Mouse (Mus musculus): ENCODE data around the gene Furin. TPM values are rescaled to one million over a fixed set of nuclear protein-coding genes. Genes with fewer than 3 reads are reported as not detected.

Gene Furin
- total and polyA plus RNA-seq, 3 experiments, result 13.7 to 32.3 TPM; not detected in 1

DNA sequence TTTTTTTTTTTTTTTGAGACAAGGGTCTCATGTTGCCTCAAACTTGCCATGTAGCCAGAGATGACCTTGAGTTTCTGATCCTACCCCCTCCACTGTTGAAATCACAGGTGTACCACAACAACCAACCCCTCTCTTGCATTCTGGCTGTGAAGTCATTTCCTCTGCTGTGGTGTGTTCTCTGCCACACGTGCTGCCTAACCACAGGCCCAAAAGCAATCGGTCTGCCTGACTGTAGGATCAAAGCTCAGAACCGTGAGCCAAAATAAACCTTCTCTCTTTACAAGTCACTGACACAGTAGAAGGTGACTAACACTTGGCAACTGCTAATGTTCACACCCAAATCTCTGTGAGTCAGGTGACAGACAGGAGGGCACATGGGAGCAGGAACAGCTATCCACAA, 44.8 kb downstream of the Furin start:
- Histone ChIP-seq H3K9ac (ENCODE audit: control insufficient read depth, low read depth, low read length, poor library complexity, severe bottlenecking) (no peak overlapping the region), H3K4me3 (ENCODE audit: control insufficient read depth in 1 of 2, insufficient read depth in 1 of 2, low read depth in 2 of 2, low read length in 2 of 2) (no peak overlapping the region), H3K27ac (ENCODE audit: control insufficient read depth, low read depth, low read length) (no peak overlapping the region), H3K9me3 (replicated peaks; ENCODE audit: insufficient read depth, low read length) (no peaks in the 10 kb centered on the region), H3K79me2 (ENCODE audit: control insufficient read depth, insufficient read depth, low read length, poor library complexity) (no peaks in the 10 kb centered on the region), H3K36me3 (ENCODE audit: control insufficient read depth in 1 of 2, insufficient read depth in 2 of 2, low read length in 2 of 2) (peaks cover 0 to 2% of the 10 kb centered on the region in 2 experiments; a peak in 1 of 4 replicates), H3K4me1 (ENCODE audit: control insufficient read depth in 1 of 2, insufficient read depth in 2 of 2, low read length in 2 of 2) (no peaks in the 10 kb centered on the region), H3K27me3 (ENCODE audit: control insufficient read depth in 1 of 2, insufficient read depth in 2 of 2, low read length in 2 of 2) (no peaks in the 10 kb centered on the region)
- TF ChIP-seq MAZ (IDR thresholded peaks at IDR 0.05; ENCODE audit: low read depth, low read length), result no peak
- no peak for DNase-seq (ENCODE audit: low read depth, low spot score)

- no peak overlapping the region for H3K9ac ChIP-seq (ENCODE audit: control insufficient read depth, low read depth, low read length, poor library complexity, severe bottlenecking)
- H3K36me3 ChIP-seq (ENCODE audit: control insufficient read depth in 1 of 2, insufficient read depth in 2 of 2, low read length in 2 of 2), result peaks cover 0 to 2% of the 10 kb centered on the region in 2 experiments; a peak in 2 of 4 replicates
- TF ChIP-seq MAX (IDR thresholded peaks at IDR 0.05; ENCODE audit: low read length), result no peak
- no peak for TF ChIP-seq USF1 (IDR thresholded peaks at IDR 0.05; ENCODE audit: low read depth, low read length)
- TF ChIP-seq NRF1 (IDR thresholded peaks at IDR 0.05; ENCODE audit: insufficient read depth, low read depth, low read length, poor library complexity, severe bottlenecking), result no peak
- TF ChIP-seq TBP (IDR thresholded peaks at IDR 0.05; ENCODE audit: low read depth, low read length), result no peak
- no peak for TF ChIP-seq MYC (IDR thresholded peaks at IDR 0.05; ENCODE audit: low read depth, low read length)
- TF ChIP-seq MYB (IDR thresholded peaks at IDR 0.05; ENCODE audit: low read depth, low read length), result no peak
- TF ChIP-seq NELFE (IDR thresholded peaks at IDR 0.05; ENCODE audit: low read depth, low read length), result no peak
- TF ChIP-seq MAZ (IDR thresholded peaks at IDR 0.05; ENCODE audit: low read depth, low read length), result no peak
- TF ChIP-seq CHD1 (IDR thresholded peaks at IDR 0.05; ENCODE audit: low read depth, low read length), result no peak
- no peak for TF ChIP-seq ELF1 (IDR thresholded peaks at IDR 0.05; ENCODE audit: low read depth, low read length)
- TF ChIP-seq MEF2A (IDR thresholded peaks at IDR 0.05; ENCODE audit: extremely low read depth, insufficient replicate concordance, low read depth, low read length, poor library complexity, severe bottlenecking), result no peak
- TF ChIP-seq E2F4 (IDR thresholded peaks at IDR 0.05; ENCODE audit: borderline replicate concordance, low read depth, low read length), result no peak
- TF ChIP-seq TAL1 (IDR thresholded peaks at IDR 0.05; ENCODE audit: low read length), result no peak
- no peak for TF ChIP-seq SMC3 (IDR thresholded peaks at IDR 0.05; ENCODE audit: low read depth, low read length)
- TF ChIP-seq ZMIZ1 (IDR thresholded peaks at IDR 0.05; ENCODE audit: low read depth, low read length), result no peak
- TF ChIP-seq MAFK (IDR thresholded peaks at IDR 0.05; ENCODE audit: borderline replicate concordance, low read depth, low read length), result no peak
- no peak for TF ChIP-seq GATA1 (IDR thresholded peaks at IDR 0.05; ENCODE audit: low read depth, low read length)
- no peak for TF ChIP-seq UBTF (IDR thresholded peaks at IDR 0.05; ENCODE audit: borderline replicate concordance, insufficient read depth, low read depth, low read length)
- no peak for DNase-seq (ENCODE audit: low read depth, low spot score)
- H3K27ac ChIP-seq (ENCODE audit: control insufficient read depth, low read depth, low read length), result no peak overlapping the region
- H3K79me2 ChIP-seq (ENCODE audit: control insufficient read depth, insufficient read depth, low read length, poor library complexity), result no peaks in the 10 kb centered on the region
- H3K4me3 ChIP-seq (ENCODE audit: control insufficient read depth in 1 of 2, insufficient read depth in 1 of 2, low read depth in 2 of 2, low read length in 2 of 2), result no peak overlapping the region
- H3K9me3 ChIP-seq (replicated peaks; ENCODE audit: insufficient read depth, low read length), result no peaks in the 10 kb centered on the region
- H3K4me1 ChIP-seq (ENCODE audit: control insufficient read depth in 1 of 2, insufficient read depth in 2 of 2, low read length in 2 of 2), result no peaks in the 10 kb centered on the region; a peak in 1 of 4 replicates
- H3K27me3 ChIP-seq (ENCODE audit: control insufficient read depth in 1 of 2, insufficient read depth in 2 of 2, low read length in 2 of 2), result no peaks in the 10 kb centered on the region
These were observed 47.2 kb downstream of the Furin start for GRCm38 (mm10) chr7:80358039-80358438.

Data from MEL (cell line).